40 mouse cellular contexts compared by ENCODE assay signal in genomic region chr9:13491854-13492620, GRCm38 (mm10). TPM values are rescaled to one million over a fixed set of nuclear protein-coding genes. Genes with fewer than 3 reads are reported as not detected.
DNase-seq lines count a peak whose midpoint lies in the region; ATAC-seq and TF ChIP-seq lines count a peak whose summit lies in the region.
"Had no signal": no experiment of that assay in that cellular context is flagged by ENCODE, and none has a peak within 500 bp of the region (broad histone marks: within the 10 kb centered on the region; RNA-seq: fewer than 3 reads in every experiment).

No protein-coding gene starts in this region.

- H3ac ChIP-seq in myocyte (ENCODE audit: control insufficient read depth, insufficient read length) = no peak overlapping the region

- H3K36me3 ChIP-seq in myocyte (ENCODE audit: control insufficient read depth, insufficient read depth) = no peaks in the 10 kb centered on the region
- H3K36me3 ChIP-seq in kidney, embryonic 14.5 days (ENCODE audit: control insufficient read depth, insufficient read depth, low read length) = no peaks in the 10 kb centered on the region
- H3K36me3 ChIP-seq: heart, embryonic 13.5 days; limb, embryonic 12.5 days; lung, embryonic 15.5 days; midbrain, embryonic 15.5 days; stomach, embryonic 15.5 days had no signal

- WGBS in kidney, embryonic 14.5 days = 68% methylated on average over 9 of the region's 9 CpGs

- DNase-seq in heart, adult 11 months = peak; percentile 53
- DNase-seq in heart, postnatal 36 days = no peak
- peak; percentile 80 for DNase-seq in 3T3-L1 (ENCODE audit: low read depth, low spot score)
- peak; percentile 66 for DNase-seq in brain, adult 2 months (ENCODE audit: low read depth, low spot score)
- no peak for DNase-seq in layer of hippocampus, postnatal 25 days (ENCODE audit: extremely low spot score in 1 of 2, low spot score in 1 of 2)
- DNase-seq: adrenal gland, adult 8-10 months; cerebellum, postnatal 14 days; heart, postnatal 10 days; kidney, adult 18-20 months; kidney, postnatal 4 days; lung, postnatal 36 days; right cerebral cortex, postnatal 25 days; thymus, postnatal 14 days had no signal

- peaks cover 11% of the 10 kb centered on the region; the same call in 1 of the 2 replicates for H3K4me1 ChIP-seq in kidney, embryonic 14.5 days (ENCODE audit: control insufficient read depth, insufficient read depth, low read length)
- H3K4me1 ChIP-seq: midbrain, embryonic 15.5 days had no signal

- no peak overlapping the region for H3K27ac ChIP-seq in kidney, embryonic 14.5 days (ENCODE audit: low read depth, low read length)
- H3K27ac ChIP-seq: forebrain, embryonic 13.5 days; heart, embryonic 13.5 days; kidney, postnatal 0 days; limb, embryonic 12.5 days; midbrain, embryonic 15.5 days; stomach, embryonic 15.5 days had no signal

- H3K9ac ChIP-seq in kidney, embryonic 14.5 days (ENCODE audit: low read depth, low read length) = no peak overlapping the region
- H3K9ac ChIP-seq: forebrain, embryonic 13.5 days; heart, embryonic 13.5 days; limb, embryonic 12.5 days; lung, embryonic 15.5 days; midbrain, embryonic 15.5 days; stomach, embryonic 15.5 days had no signal

- no peaks in the 10 kb centered on the region for H3K27me3 ChIP-seq in myocyte (ENCODE audit: control insufficient read depth, insufficient read depth, insufficient read length)
- no peaks in the 10 kb centered on the region for H3K27me3 ChIP-seq in kidney, embryonic 14.5 days (ENCODE audit: control insufficient read depth, insufficient read depth, low read length)
- H3K27me3 ChIP-seq: forebrain, embryonic 13.5 days; heart, embryonic 13.5 days; limb, embryonic 12.5 days; lung, embryonic 15.5 days; midbrain, embryonic 15.5 days; stomach, embryonic 15.5 days had no signal

- TF ChIP-seq POLR2A in myocyte (IDR thresholded peaks at IDR 0.05; ENCODE audit: insufficient read length, low read depth) = no peak

- H3K79me2 ChIP-seq in myocyte (ENCODE audit: control insufficient read depth, insufficient read depth) = no peaks in the 10 kb centered on the region

- intact Hi-C loops in heart, postnatal 36 days (cut with DNase I) = no loop called here

- H3K4me2 ChIP-seq in myocyte (ENCODE audit: low read depth) = peak overlapping the region; percentile 24
- H3K4me2 ChIP-seq in kidney, embryonic 14.5 days (replicated peaks; ENCODE audit: low read depth, low read length) = no peak overlapping the region
- H3K4me2 ChIP-seq: forebrain, embryonic 13.5 days; heart, embryonic 13.5 days; limb, embryonic 12.5 days; liver, embryonic 11.5 days; lung, embryonic 15.5 days; midbrain, embryonic 15.5 days; stomach, embryonic 15.5 days had no signal

- ATAC-seq in kidney, embryonic 14.5 days (ENCODE audit: low FRiP score, low TSS enrichment) = no peak
- ATAC-seq: CD4-positive, CD25-positive, alpha-beta regulatory T cell, adult 4 months; forebrain, embryonic 13.5 days; hindbrain, embryonic 16.5 days; midbrain, embryonic 15.5 days had no signal

- no peak overlapping the region for H3K4me3 ChIP-seq in myocyte
- H3K4me3 ChIP-seq in kidney, embryonic 14.5 days (ENCODE audit: low read length) = no peak overlapping the region
- H3K4me3 ChIP-seq: forebrain, embryonic 13.5 days; heart, embryonic 13.5 days; limb, embryonic 12.5 days; lung, embryonic 15.5 days; midbrain, embryonic 15.5 days; stomach, embryonic 15.5 days had no signal

- no peaks in the 10 kb centered on the region for H3K9me3 ChIP-seq in kidney, embryonic 14.5 days (ENCODE audit: control insufficient read depth, low read length)
- H3K9me3 ChIP-seq: forebrain, embryonic 13.5 days; heart, embryonic 13.5 days; limb, embryonic 12.5 days; lung, embryonic 15.5 days; midbrain, embryonic 15.5 days; stomach, embryonic 15.5 days had no signal

TF ChIP-seq in myocyte, 11 proteins besides CTCF, POLR2A, EP300 and RAD21:
- TF ChIP-seq POLR2AphosphoS2 (IDR thresholded peaks at IDR 0.05; ENCODE audit: insufficient read length, low read depth) (no peak), REST (IDR thresholded peaks at IDR 0.05; ENCODE audit: insufficient read depth, insufficient read length) (no peak), TCF3 (IDR thresholded peaks at IDR 0.05; ENCODE audit: insufficient read length, low read depth) (no peak), CEBPB (IDR thresholded peaks at IDR 0.05; ENCODE audit: insufficient read depth, poor library complexity, severe bottlenecking) (no peak), MAX (IDR thresholded peaks at IDR 0.05; ENCODE audit: low read depth) (no peak), SRF (IDR thresholded peaks at IDR 0.05; ENCODE audit: control insufficient read depth, insufficient read length, low read depth) (no peak), TCF12 (IDR thresholded peaks at IDR 0.05; ENCODE audit: insufficient read depth, poor library complexity, severe bottlenecking) (no peak), E2F4 (IDR thresholded peaks at IDR 0.05; ENCODE audit: insufficient read depth) (no peak), USF1 (IDR thresholded peaks at IDR 0.05; ENCODE audit: low read depth) (no peak), MYOG (IDR thresholded peaks at IDR 0.05; ENCODE audit: control insufficient read depth in 1 of 3, insufficient read depth in 1 of 3, insufficient read length in 2 of 3, low read depth in 2 of 3) (no peak), MYOD1 (IDR thresholded peaks at IDR 0.05; ENCODE audit: control insufficient read depth in 1 of 3, insufficient read length in 2 of 3, low read depth in 2 of 3) (no peak)

RNA-seq across cellular contexts. Expression of gene Gm17571, which starts 45.5 kb away (rescaled TPM):
- total RNA-seq in heart, postnatal 36 days (2021) = not detected
- not detected for polyA plus RNA-seq in myocyte (2012; fragmentation: generic; extraction: Trizol)
- not detected for total RNA-seq in layer of hippocampus, postnatal 25 days (2021)
- polyA plus RNA-seq in kidney, embryonic 14.5 days (2014; fragmentation: Nextera tagmentation; extraction: Ambion mirVana) = not detected in 2 replicates
- total RNA-seq: adrenal gland, adult 8-10 months; adrenal gland, postnatal 4 days; gastrocnemius, adult 8-10 months; gastrocnemius, postnatal 4 days; heart, adult 8-10 months; heart, postnatal 10 days; left cerebral cortex, adult 18-20 months; left cerebral cortex, postnatal 14 days; megakaryocyte-erythroid progenitor cell, adult 5-6 weeks; neutrophil, adult 5-6 weeks had no signal
- polyA plus RNA-seq: CD4-positive, CD25-positive, alpha-beta regulatory T cell, adult 4 months; cortical plate, adult 2 months; embryonic facial prominence, embryonic 14.5 days; forebrain, embryonic 13.5 days; heart, embryonic 13.5 days; hindbrain, embryonic 11.5 days; hindbrain, embryonic 16.5 days; intestine, embryonic 14.5 days; kidney, postnatal 0 days; limb, embryonic 12.5 days; liver, embryonic 11.5 days; liver, embryonic 16.5 days; lung, embryonic 15.5 days; midbrain, embryonic 15.5 days; neural tube, embryonic 11.5 days; stomach, embryonic 15.5 days; urinary bladder, adult 2 months had no signal

Comparison
In these comparisons a context has a peak if more than half of its experiments do, and no peak if none do; other contexts are left out.
1. DNase-seq: peak in heart, adult 11 months (single experiment), 3T3-L1 (single experiment) and brain, adult 2 months (single experiment); none in heart, postnatal 36 days (0 of 2) and layer of hippocampus, postnatal 25 days (0 of 2).